Mouse (Mus musculus) CH12.LX (cell line): ENCODE measurements at regions not wholly inside any gene's neighbourhood (a gene's known extent, or its start where the extent isn't known, plus 50 kb on each side); places are given as distances from the start of the nearest gene placed in this dataset.

Experiments
- DNase-seq: peaks from one replicate; pipeline ENCODE4 v3.0.0-alpha.2; 2013; ENCODE audit errors: extremely low read depth
- H3K27ac ChIP-seq: 2 replicates; pipeline ENCODE4 v1.5.1; 2012; ENCODE audit warnings: low read depth, mild to moderate bottlenecking, control low read depth, moderate library complexity; ENCODE audit not compliant: insufficient read depth
- H3K27me3 ChIP-seq: replicated peaks from 2 replicates; pipeline ENCODE3; 2012; ENCODE audit warnings: inconsistent platforms
- H3K36me3 ChIP-seq, 2 experiments: replicated peaks in 1 of 2; 2 replicates each; pipeline versions ENCODE3 to v1.6.1; 2012; ENCODE audit warnings: inconsistent platforms in 1 of 2, low read length in 1 of 2, mild to moderate bottlenecking in 1 of 2, mixed read lengths in 1 of 2, moderate library complexity in 1 of 2; ENCODE audit not compliant: control insufficient read depth in 1 of 2, insufficient read depth in 1 of 2
- H3K4me1 ChIP-seq, 2 experiments: 2 replicates each; pipeline ENCODE4 v1.6.1; 2012; ENCODE audit warnings: inconsistent platforms in 1 of 2, moderate library complexity in 1 of 2; ENCODE audit not compliant: insufficient read depth in 2 of 2, control insufficient read depth in 1 of 2
- H3K4me2 ChIP-seq: 2 replicates; pipeline ENCODE4 v1.6.1; 2012; ENCODE audit warnings: low read depth, mild to moderate bottlenecking, control low read depth; ENCODE audit not compliant: poor library complexity, insufficient read depth, severe bottlenecking
- H3K4me3 ChIP-seq, 3 experiments: fragments of 150-350 bp in 1 of 3; sonication (generic) in 1 of 3; replicated peaks in 1 of 3; 2 replicates each; pipeline versions ENCODE3 to v1.5.1; 2011 to 2012; ENCODE audit warnings: low read depth in 2 of 3, low read length in 2 of 3, mild to moderate bottlenecking in 2 of 3, moderate library complexity in 2 of 3, control low read depth in 1 of 3, improper control_type of control experiment in 1 of 3, inconsistent platforms in 1 of 3, mixed read lengths in 1 of 3; ENCODE audit not compliant: poor library complexity in 1 of 3
- H3K79me2 ChIP-seq: replicated peaks from 2 replicates; pipeline ENCODE4 v1.6.1; 2012; ENCODE audit warnings: mild to moderate bottlenecking, moderate library complexity; ENCODE audit not compliant: control insufficient read depth, poor library complexity, insufficient read depth, severe bottlenecking; ENCODE audit errors: extremely low read depth
- H3K9ac ChIP-seq: 2 replicates; pipeline ENCODE4 v1.6.1; 2012; ENCODE audit warnings: low read depth, mild to moderate bottlenecking, control low read depth, moderate library complexity; ENCODE audit not compliant: insufficient read depth
- H3K9me3 ChIP-seq: replicated peaks from 2 replicates; pipeline ENCODE3; 2012; ENCODE audit warnings: low read length, inconsistent platforms, mixed read lengths
- BHLHE40 ChIP-seq: IDR thresholded peaks from 2 replicates; pipeline ENCODE4 v1.6.1; 2011; ENCODE audit warnings: mild to moderate bottlenecking, low read depth, low read length, improper control_type of control experiment
- CHD1 ChIP-seq: IDR thresholded peaks from 2 replicates; pipeline ENCODE4 v1.6.1; 2012; ENCODE audit warnings: low read depth, low read length, improper control_type of control experiment, inconsistent platforms
- CHD2 ChIP-seq: IDR thresholded peaks from 2 replicates; pipeline ENCODE4 v1.6.1; 2011; ENCODE audit warnings: low read length, improper control_type of control experiment
- E2F4 ChIP-seq: IDR thresholded peaks from 2 replicates; pipeline ENCODE4 v1.6.1; 2011; ENCODE audit warnings: low read depth, low read length, improper control_type of control experiment; ENCODE audit not compliant: insufficient replicate concordance
- IRF4 ChIP-seq: IDR thresholded peaks from 2 replicates; pipeline ENCODE4 v1.6.1; 2014; ENCODE audit warnings: low read depth, mild to moderate bottlenecking, inconsistent platforms, low read length, improper control_type of control experiment
- JUN ChIP-seq: IDR thresholded peaks from 2 replicates; pipeline ENCODE4 v1.6.1; 2011; ENCODE audit warnings: low read depth, mild to moderate bottlenecking, low read length, improper control_type of control experiment, moderate library complexity; ENCODE audit not compliant: insufficient read depth
- JUND ChIP-seq: conservative IDR thresholded peaks from 2 replicates; pipeline ENCODE4 v1.6.1; 2011; ENCODE audit warnings: low read depth, low read length, improper control_type of control experiment
- KAT2A ChIP-seq: IDR thresholded peaks from 2 replicates; pipeline ENCODE4 v1.6.1; 2012; ENCODE audit warnings: low read length, improper control_type of control experiment, inconsistent platforms; ENCODE audit not compliant: insufficient replicate concordance
- MAZ ChIP-seq: IDR thresholded peaks from 2 replicates; pipeline ENCODE4 v1.6.1; 2012; ENCODE audit warnings: low read depth, mild to moderate bottlenecking, inconsistent platforms, low read length, improper control_type of control experiment, moderate library complexity
- MEF2A ChIP-seq: IDR thresholded peaks from 2 replicates; pipeline ENCODE4 v1.6.1; 2014; ENCODE audit warnings: low read depth, mild to moderate bottlenecking, inconsistent platforms, low read length, improper control_type of control experiment, borderline replicate concordance
- PAX5 ChIP-seq: IDR thresholded peaks from 2 replicates; pipeline ENCODE4 v1.6.1; 2012; ENCODE audit warnings: low read length, inconsistent platforms, mixed read lengths
- POLR2A ChIP-seq: IDR thresholded peaks from 2 replicates; pipeline ENCODE4 v1.6.1; 2011; ENCODE audit warnings: low read depth, mild to moderate bottlenecking, improper control_type of control experiment, low read length
- POLR2AphosphoS2 ChIP-seq: IDR thresholded peaks from 2 replicates; pipeline ENCODE4 v1.6.1; 2011; ENCODE audit warnings: low read depth, low read length, improper control_type of control experiment
- RAD21 ChIP-seq: IDR thresholded peaks from 2 replicates; pipeline ENCODE4 v1.6.1; 2011; ENCODE audit warnings: low read depth, mild to moderate bottlenecking, low read length, improper control_type of control experiment, moderate library complexity
- RCOR1 ChIP-seq: conservative IDR thresholded peaks from 2 replicates; pipeline ENCODE4 v1.6.1; 2012; ENCODE audit warnings: low read depth, mild to moderate bottlenecking, inconsistent platforms, low read length, improper control_type of control experiment
- SIN3A ChIP-seq: IDR thresholded peaks from 2 replicates; pipeline ENCODE4 v1.6.1; 2012; ENCODE audit warnings: low read length, improper control_type of control experiment, inconsistent platforms
- TBP ChIP-seq: conservative IDR thresholded peaks from 2 replicates; pipeline ENCODE4 v1.6.1; 2011; ENCODE audit warnings: low read depth, low read length, improper control_type of control experiment
- TCF12 ChIP-seq: IDR thresholded peaks from 2 replicates; pipeline ENCODE4 v1.6.1; 2014; ENCODE audit warnings: low read depth, mild to moderate bottlenecking, inconsistent platforms, low read length, improper control_type of control experiment
- UBTF ChIP-seq: IDR thresholded peaks from 2 replicates; pipeline ENCODE4 v1.6.1; 2012; ENCODE audit warnings: low read depth, mild to moderate bottlenecking, inconsistent platforms, low read length, improper control_type of control experiment, moderate library complexity
- USF1 ChIP-seq: IDR thresholded peaks from 2 replicates; pipeline ENCODE4 v1.6.1; 2014; ENCODE audit warnings: low read depth, mild to moderate bottlenecking, inconsistent platforms, low read length, improper control_type of control experiment
- dilution Hi-C: fragments of 300-500 bp; cut with MboI; formaldehyde crosslinking; loops from 2 replicates; pipeline ENCODE4 v1.14.3; 2020; ENCODE audit warnings: low sequenced_read_pairs; ENCODE audit not compliant: extremely low pct_unique_long_range_greater_than_20kb, extremely low pct_ligation_motif_present
- in situ Hi-C: fragments of 300-500 bp; cut with MboI; formaldehyde crosslinking; loops from 3 replicates; pipeline ENCODE4 v1.14.3; 2019; ENCODE audit warnings: low sequenced_read_pairs, low pct_ligation_motif_present, low pct_unique_long_range_greater_than_20kb, mixed read lengths

GRCm38 (mm10) chr15:60566267-60566666 lies 287.3 kb downstream of the Fam84b start:
- DNase-seq = no peak
- no peak overlapping the region for H3K4me3 ChIP-seq
- H3K9ac ChIP-seq = no peak overlapping the region
- H3K36me3 ChIP-seq = no peaks in the 10 kb centered on the region
- dilution Hi-C loops = no loop called here
- H3K79me2 ChIP-seq = no peaks in the 10 kb centered on the region
- H3K4me2 ChIP-seq = no peak overlapping the region
- H3K27ac ChIP-seq = no peak overlapping the region
- H3K4me1 ChIP-seq = peaks cover 0 to 6% of the 10 kb centered on the region in 2 experiments; a peak in 1 of 4 replicates
- TF ChIP-seq USF1 (no peak), JUND (no peak), CHD1 (no peak), IRF4 (no peak), CHD2 (no peak), POLR2A (no peak), PAX5 (no peak), RCOR1 (no peak), BHLHE40 (no peak), MEF2A (no peak), TBP (no peak)
- H3K27me3 ChIP-seq = no peaks in the 10 kb centered on the region
- no peaks in the 10 kb centered on the region for H3K9me3 ChIP-seq
- in situ Hi-C loops = no loop called here

- Histone ChIP-seq H3K27ac (no peak overlapping the region), H3K27me3 (no peaks in the 10 kb centered on the region), H3K4me3 (no peak overlapping the region), H3K9me3 (no peaks in the 10 kb centered on the region), H3K79me2 (no peaks in the 10 kb centered on the region), H3K4me2 (no peak overlapping the region), H3K36me3 (no peaks in the 10 kb centered on the region), H3K9ac (no peak overlapping the region), H3K4me1 (peaks cover 0 to 6% of the 10 kb centered on the region in 2 experiments; a peak in 1 of 4 replicates)
- DNase-seq = no peak
- dilution Hi-C loops = no loop called here
- in situ Hi-C loops = no loop called here
- TF ChIP-seq MAZ = no peak
- no peak for TF ChIP-seq RCOR1
- no peak for TF ChIP-seq POLR2AphosphoS2
- no peak for TF ChIP-seq UBTF
- TF ChIP-seq IRF4 = no peak
- TF ChIP-seq MEF2A = no peak
- TF ChIP-seq TCF12 = no peak
- TF ChIP-seq E2F4 = no peak
- no peak for TF ChIP-seq SIN3A
- no peak for TF ChIP-seq USF1
- no peak for TF ChIP-seq JUN
- no peak for TF ChIP-seq POLR2A
- TF ChIP-seq RAD21 = no peak
- no peak for TF ChIP-seq KAT2A
- TF ChIP-seq CHD1 = no peak
Measured at GRCm38 (mm10) chr15:60565017-60565416, 288.6 kb downstream of the Fam84b start.
